Mouse (Mus musculus): ENCODE measurements around the gene Hdhd3. TPM values are rescaled to one million over a fixed set of nuclear protein-coding genes. Genes with fewer than 3 reads are reported as not detected.

Hdhd3 gene
- 9.8 and 14.1 TPM in 2 replicates for polyA plus RNA-seq (2016; fragmentation: Nextera tagmentation; extraction: Ambion mirVana)

DNA sequence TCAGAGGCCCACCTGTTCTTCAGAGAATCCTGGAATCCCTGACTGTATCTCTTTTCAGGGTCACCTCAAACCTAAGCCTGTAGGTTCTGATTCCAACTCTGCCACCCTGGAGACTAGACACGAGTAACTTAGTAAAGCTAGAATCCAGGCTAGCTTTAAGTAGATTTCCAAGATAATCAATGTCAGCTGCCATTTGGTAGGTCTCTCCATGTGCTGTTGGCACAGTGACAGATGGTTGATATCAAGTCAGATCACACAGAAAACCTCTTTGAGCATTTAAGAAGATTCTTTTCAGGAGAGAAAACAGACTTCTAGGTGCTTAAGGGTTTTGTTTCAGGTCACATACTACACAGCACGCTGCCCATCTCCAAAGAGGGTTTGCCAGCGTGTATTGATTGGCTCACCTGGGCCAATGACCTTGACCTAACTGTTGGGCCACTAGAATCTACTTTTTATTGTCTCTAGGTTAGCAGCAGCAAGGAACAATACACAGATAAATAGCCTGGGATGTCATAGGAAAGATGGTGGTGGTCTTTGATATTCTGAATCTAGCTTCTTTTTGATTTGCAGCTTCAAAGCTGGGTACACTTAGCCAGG, at the start of gene Hdhd3:
Hdhd3 (minus strand) TSS at position 94 of the 597 bp plus-strand sequence.
- Histone ChIP-seq H3K27ac (peak within 1 kb of the TSS; percentile 87), H3K4me1 (replicated peaks) (peaks cover 8% of the 10 kb centered on the region), H3K9me3 (no peaks in the 10 kb centered on the region), H3K27me3 (ENCODE audit: insufficient read depth, poor library complexity, severe bottlenecking) (no peaks in the 10 kb centered on the region), H3K36me3 (peaks cover 25% of the 10 kb centered on the region), H3K4me3 (peak within 1 kb of the TSS; percentile 78)
- WGBS = 85% methylated on average over 3 of the region's 3 CpGs
- no peak for DNase-seq (ENCODE audit: low spot score)

DNA sequence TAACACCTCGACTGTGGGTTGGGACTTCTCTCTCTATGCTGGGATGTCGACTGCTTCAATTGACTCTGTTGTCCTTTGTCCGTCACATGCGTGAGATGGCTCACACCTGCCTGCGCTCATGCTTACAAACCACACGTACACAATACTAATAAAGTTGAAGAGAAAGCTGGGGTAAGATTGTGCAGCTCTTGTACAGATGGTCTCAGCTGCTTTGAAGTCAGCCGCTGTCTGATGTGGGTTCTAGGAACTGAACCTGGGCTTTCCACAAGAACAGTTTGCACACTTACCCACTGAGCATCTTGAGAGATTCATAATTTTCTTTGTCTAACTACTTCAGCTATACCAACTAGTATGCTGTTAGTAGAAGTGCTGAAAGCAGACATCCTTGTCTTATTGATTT, 48.7 kb upstream of the Hdhd3 start:
- DNase-seq (ENCODE audit: low spot score) = no peak
- H3K4me1 ChIP-seq (replicated peaks) = no peaks in the 10 kb centered on the region
- no peak overlapping the region for H3K4me3 ChIP-seq
- no peak overlapping the region for H3K27ac ChIP-seq
- no peaks in the 10 kb centered on the region for H3K27me3 ChIP-seq (ENCODE audit: insufficient read depth, poor library complexity, severe bottlenecking)
- no peaks in the 10 kb centered on the region for H3K9me3 ChIP-seq
- 87% methylated on average over 7 of the region's 7 CpGs for WGBS
- H3K36me3 ChIP-seq = no peaks in the 10 kb centered on the region

DNA sequence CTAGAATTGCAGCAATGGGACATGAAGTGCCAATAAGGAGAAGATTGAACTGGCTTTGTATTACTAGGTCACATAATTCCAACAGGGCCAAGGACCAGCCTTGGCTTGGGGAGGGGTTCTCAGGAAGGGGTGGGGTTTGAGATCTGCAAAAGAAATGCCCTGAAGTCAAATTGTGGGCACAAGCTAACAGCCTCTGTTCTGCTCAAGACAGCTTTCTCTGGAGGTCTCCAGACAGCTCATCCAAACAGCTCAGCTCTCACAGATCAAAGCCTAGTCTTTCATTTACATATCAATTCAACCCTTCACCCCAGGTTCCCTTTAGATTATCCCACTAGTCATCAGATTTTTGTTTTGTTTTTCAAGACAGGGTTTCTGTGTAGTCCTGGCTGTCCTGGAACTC, 41.5 kb upstream of the Hdhd3 start:
- H3K9me3 ChIP-seq = no peaks in the 10 kb centered on the region

DNA sequence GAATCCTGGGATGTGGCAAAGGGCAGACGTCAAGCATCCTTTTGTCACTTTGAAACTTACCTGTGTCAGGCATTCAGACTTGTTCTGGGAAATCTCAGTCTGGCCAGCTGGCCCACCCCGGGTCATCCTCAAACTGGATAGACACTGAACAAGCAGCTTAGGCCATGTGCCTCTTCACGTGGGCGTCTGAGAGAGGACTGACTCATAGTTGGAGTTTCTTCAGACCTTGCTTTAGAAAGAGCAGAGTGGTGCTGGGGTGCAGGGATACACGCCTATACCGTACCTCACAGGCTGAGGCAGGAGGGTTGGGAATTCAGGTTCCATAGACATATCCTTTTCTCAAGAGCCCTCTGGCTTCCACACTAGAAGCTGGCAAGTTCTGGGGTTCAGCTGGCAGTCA, 40.5 kb upstream of the Hdhd3 start:
- no peak overlapping the region for H3K27ac ChIP-seq
- no peak overlapping the region for H3K4me3 ChIP-seq
- no peak for DNase-seq (ENCODE audit: low spot score)
- no peaks in the 10 kb centered on the region for H3K27me3 ChIP-seq (ENCODE audit: insufficient read depth, poor library complexity, severe bottlenecking)
- no peaks in the 10 kb centered on the region for H3K4me1 ChIP-seq (replicated peaks)
- no peaks in the 10 kb centered on the region for H3K36me3 ChIP-seq
- 85% methylated on average over 6 of the region's 6 CpGs for WGBS
- no peaks in the 10 kb centered on the region for H3K9me3 ChIP-seq

More for the DNA sequence above, 41.5 kb upstream of the Hdhd3 start:
- no peak overlapping the region for H3K27ac ChIP-seq
- DNase-seq (ENCODE audit: low spot score) = no peak
- no peaks in the 10 kb centered on the region for H3K36me3 ChIP-seq
- H3K4me3 ChIP-seq = no peak overlapping the region
- no peaks in the 10 kb centered on the region for H3K4me1 ChIP-seq (replicated peaks)
- H3K27me3 ChIP-seq (ENCODE audit: insufficient read depth, poor library complexity, severe bottlenecking) = no peaks in the 10 kb centered on the region

DNA sequence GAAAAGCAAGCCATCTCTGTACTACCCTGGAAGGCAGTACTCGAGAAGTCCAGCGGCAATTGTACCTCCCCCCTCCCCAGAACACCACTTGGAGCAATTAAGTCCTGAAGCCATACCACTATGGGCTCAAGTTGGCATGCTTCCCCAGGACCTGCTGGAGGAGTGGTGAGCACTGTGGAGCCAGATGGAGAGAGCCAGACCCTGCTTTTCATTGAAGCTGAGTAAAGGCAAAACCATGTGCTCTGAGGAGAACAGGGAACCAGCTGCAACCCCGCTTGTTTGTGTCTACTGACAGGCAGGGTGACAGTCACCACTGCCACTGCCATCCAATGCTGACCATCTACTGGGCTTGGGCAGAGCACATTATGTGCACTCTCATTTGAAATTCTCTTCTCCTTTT, 38.5 kb upstream of the Hdhd3 start:
- Histone ChIP-seq H3K4me3 (no peak overlapping the region), H3K36me3 (no peaks in the 10 kb centered on the region), H3K27ac (no peak overlapping the region), H3K9me3 (no peaks in the 10 kb centered on the region), H3K27me3 (ENCODE audit: insufficient read depth, poor library complexity, severe bottlenecking) (no peaks in the 10 kb centered on the region), H3K4me1 (replicated peaks) (no peaks in the 10 kb centered on the region)
- 84% methylated on average over 3 of the region's 3 CpGs for whole genome bisulfite sequencing
- no peak for DNase-seq (ENCODE audit: low spot score)

DNA sequence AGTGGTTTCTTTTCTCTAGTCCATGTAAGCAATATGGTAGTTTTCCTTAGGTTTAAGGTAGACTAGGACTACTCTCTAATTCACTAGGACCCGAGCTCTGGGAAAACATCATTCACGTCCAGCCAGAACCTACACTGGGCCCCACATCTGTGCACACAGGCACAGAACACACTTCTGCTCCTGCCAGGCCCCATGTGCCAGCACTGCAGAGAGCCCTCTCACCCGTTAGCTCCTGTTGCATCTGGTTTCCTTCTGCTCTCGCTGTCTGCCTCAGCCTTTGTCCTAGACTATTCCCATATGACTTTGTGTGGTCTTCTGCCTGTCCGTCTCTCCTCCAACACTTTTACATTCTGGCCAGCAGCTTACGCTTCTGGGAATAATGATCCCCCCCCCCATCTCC, 30.5 kb upstream of the Hdhd3 start:
- Histone ChIP-seq H3K4me1 (replicated peaks) (peaks cover 4% of the 10 kb centered on the region; the same call in 1 of the 2 replicates), H3K27me3 (ENCODE audit: insufficient read depth, poor library complexity, severe bottlenecking) (no peaks in the 10 kb centered on the region), H3K9me3 (no peaks in the 10 kb centered on the region), H3K36me3 (no peaks in the 10 kb centered on the region), H3K27ac (no peak overlapping the region), H3K4me3 (no peak overlapping the region)
- 84% methylated on average over 6 of the region's 6 CpGs for WGBS
- no peak for DNase-seq (ENCODE audit: low spot score)

DNA sequence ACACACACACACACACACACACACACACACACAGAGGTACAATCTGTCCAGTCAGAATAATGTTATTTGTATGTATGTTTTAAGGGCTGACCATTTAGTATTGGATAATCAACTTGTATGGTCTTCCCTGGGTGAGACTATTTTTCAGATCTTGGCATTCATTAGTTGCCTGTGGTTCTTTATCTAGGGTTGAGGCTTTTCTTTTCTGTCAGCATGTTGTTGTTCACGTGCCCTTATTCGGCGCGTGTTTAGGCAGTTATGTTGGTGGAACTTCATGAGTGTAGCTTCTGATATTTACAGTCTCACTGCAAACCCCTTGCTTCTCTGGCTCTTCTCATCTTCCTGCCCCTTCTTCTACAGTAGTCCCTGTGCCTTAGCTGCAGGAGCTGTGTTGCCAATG, 24.4 kb upstream of the Hdhd3 start:
- Histone ChIP-seq H3K36me3 (peaks cover 11% of the 10 kb centered on the region), H3K27me3 (ENCODE audit: insufficient read depth, poor library complexity, severe bottlenecking) (no peaks in the 10 kb centered on the region), H3K27ac (no peak overlapping the region), H3K4me3 (no peak overlapping the region), H3K9me3 (no peaks in the 10 kb centered on the region), H3K4me1 (replicated peaks) (peaks cover 19% of the 10 kb centered on the region)
- 86% methylated on average over 4 of the region's 4 CpGs for WGBS
- no peak for DNase-seq (ENCODE audit: low spot score)

DNA sequence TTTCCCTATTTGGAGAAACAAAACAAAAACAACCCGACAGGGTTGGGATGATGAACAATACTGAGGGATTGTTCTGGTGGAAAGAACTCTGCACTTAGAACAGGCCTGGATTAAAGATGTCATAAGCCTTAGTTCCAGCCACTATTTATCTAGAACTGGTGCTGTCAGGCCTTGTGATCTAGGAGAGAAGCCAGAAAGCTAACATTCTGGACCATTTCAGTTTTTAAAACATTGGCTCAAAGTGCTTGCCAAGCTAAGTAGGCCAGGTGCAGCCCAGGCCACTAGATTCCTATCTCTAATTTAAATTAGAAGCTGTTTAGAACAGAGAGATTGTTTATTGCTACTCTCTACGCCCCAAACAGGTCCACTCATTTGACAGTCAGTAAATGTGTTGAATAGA, 23.0 kb upstream of the Hdhd3 start:
- no peak for DNase-seq (ENCODE audit: low spot score)
- H3K9me3 ChIP-seq = no peaks in the 10 kb centered on the region
- peaks cover 17% of the 10 kb centered on the region for H3K36me3 ChIP-seq
- no peak overlapping the region for H3K27ac ChIP-seq
- peaks cover 19% of the 10 kb centered on the region for H3K4me1 ChIP-seq (replicated peaks)
- WGBS = 69% methylated on average over 2 of the region's 2 CpGs
- no peak overlapping the region for H3K4me3 ChIP-seq
- no peaks in the 10 kb centered on the region for H3K27me3 ChIP-seq (ENCODE audit: insufficient read depth, poor library complexity, severe bottlenecking)

DNA sequence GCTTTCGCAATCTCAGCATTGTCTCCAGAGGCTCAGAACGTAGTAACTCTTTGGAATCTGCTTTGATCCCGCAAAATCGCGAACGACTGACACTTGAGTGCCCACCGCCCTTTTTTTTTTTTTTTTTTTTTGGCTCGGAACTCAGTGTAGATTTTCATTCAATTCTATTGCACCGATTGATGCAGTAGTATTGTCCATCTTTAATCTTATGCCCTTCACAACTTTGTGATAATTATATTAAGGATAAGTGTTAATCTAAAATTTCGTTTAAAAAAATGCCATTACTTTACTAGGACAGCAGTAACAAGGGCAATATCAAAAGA, 22.2 kb upstream of the Hdhd3 start:
- DNase-seq (ENCODE audit: low spot score) = no peak
- Histone ChIP-seq H3K27me3 (ENCODE audit: insufficient read depth, poor library complexity, severe bottlenecking) (no peaks in the 10 kb centered on the region), H3K9me3 (no peaks in the 10 kb centered on the region), H3K4me3 (peak overlapping the region; percentile 77), H3K27ac (peak overlapping the region; percentile 96), H3K36me3 (peaks cover 17% of the 10 kb centered on the region), H3K4me1 (replicated peaks) (peaks cover 17% of the 10 kb centered on the region)
- WGBS = 2% methylated on average over 10 of the region's 10 CpGs

DNA sequence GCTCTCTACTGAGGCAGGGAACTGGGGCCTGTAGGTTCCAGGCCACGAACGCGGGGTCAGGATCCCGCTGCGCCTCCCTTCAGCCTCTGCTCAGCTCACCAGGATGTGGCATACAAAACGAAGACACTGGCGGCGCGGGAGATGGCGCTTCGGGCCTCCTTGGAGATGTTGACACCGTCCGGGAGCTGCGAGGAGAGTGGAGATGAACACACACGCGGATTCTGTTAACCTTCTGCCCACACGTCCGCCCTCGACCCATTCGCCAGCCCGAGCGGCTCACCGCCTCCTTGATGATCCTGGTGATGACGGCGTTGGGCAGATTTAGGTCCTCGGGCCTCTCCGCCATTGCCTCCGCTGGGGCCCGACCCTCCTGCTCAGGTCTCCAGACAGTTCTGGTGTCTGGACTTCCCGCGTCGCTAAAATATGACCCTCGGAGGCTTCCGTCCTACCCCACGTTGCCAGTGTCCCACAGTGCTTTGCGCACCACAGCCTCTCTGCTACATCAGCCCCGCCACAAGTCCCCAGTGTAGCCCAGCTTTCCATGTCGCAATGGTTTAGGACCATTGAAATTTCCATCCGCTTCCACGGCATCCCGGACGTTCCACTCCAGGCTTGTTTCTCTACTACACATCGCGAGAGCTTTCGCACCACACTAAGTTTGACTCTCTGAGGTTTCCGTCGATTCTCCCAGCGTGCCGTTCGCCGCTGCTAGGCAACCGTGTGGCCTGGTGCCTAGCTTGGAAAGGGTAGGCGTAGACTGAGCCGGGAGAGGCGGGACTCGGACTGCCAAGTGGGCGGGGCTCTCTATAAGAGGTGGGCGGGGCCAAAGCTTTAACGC, 21.6 kb upstream of the Hdhd3 start, which contains the start of the genes Pole3 and 4933430I17Rik:
Pole3 (minus strand) TSS at position 418 of the 838 bp plus-strand sequence.
4933430I17Rik (plus strand) TSS at position 719 of the 838 bp plus-strand sequence.
- H3K36me3 ChIP-seq = peaks cover 17% of the 10 kb centered on the region
- H3K4me3 ChIP-seq = peak within 1 kb of the TSS; percentile 77
- H3K27ac ChIP-seq = peak within 1 kb of the TSS; percentile 96
- H3K4me1 ChIP-seq (replicated peaks) = peaks cover 19% of the 10 kb centered on the region
- under 1% methylated on average over 59 of the region's 59 CpGs for WGBS
- H3K9me3 ChIP-seq = no peaks in the 10 kb centered on the region
- H3K27me3 ChIP-seq (ENCODE audit: insufficient read depth, poor library complexity, severe bottlenecking) = no peaks in the 10 kb centered on the region
- peak; percentile 98 for DNase-seq (ENCODE audit: low spot score)

DNA sequence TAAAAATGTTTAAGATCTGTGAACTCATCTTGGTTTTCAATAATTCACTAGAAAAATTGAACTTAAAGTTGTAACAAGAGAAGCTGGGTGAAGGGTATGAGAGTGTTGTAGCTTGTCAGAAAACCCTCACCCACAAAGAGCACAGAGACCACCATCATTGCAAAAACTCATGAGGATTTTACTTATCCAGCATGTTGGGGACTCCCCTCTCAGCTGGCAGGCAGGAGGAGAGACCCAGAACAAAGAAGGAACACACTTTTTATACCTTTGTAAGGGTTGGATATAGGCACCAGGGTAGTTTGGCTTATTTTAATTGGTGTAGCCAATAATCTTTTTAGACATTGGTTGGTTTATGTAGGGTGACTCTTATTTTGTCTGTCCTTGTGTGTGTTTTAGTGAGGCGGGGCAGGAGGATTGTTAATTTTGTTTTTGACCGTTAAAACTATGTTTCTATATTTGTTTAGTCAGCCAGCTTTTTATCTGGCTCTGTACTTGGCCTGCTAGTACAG, 17.7 kb upstream of the Hdhd3 start:
- Histone ChIP-seq H3K27me3 (ENCODE audit: insufficient read depth, poor library complexity, severe bottlenecking) (no peaks in the 10 kb centered on the region), H3K27ac (no peak overlapping the region), H3K4me3 (no peak overlapping the region), H3K36me3 (peaks cover 17% of the 10 kb centered on the region), H3K4me1 (replicated peaks) (peaks cover 47% of the 10 kb centered on the region), H3K9me3 (no peaks in the 10 kb centered on the region)
- DNase-seq (ENCODE audit: low spot score) = no peak
- WGBS = 90% methylated on average over 2 of the region's 2 CpGs

DNA sequence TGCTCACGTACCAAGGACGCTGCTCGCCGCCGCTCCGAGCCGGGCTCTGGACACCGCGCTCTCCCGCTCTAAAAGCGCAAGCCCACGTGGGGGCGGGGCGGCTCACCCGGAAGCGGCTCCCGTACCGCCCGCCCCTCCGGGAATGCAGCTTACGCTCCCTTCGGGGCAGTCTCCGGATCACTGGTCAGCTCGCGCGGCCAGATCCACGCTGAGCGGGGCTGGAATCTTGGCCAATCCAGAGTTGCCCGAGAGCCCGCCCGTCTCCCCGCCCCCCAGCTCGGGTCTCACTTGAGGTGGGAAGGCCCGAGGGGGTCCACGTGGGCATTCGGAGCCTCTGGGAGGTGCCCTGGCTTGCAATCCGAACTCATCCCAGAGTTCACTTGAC, 16.6 kb upstream of the Hdhd3 start, which contains the start of gene Alad:
Alad (minus strand) TSS at position 70 of the 385 bp plus-strand sequence.
- no peaks in the 10 kb centered on the region for H3K9me3 ChIP-seq
- peaks cover 17% of the 10 kb centered on the region for H3K36me3 ChIP-seq
- H3K4me3 ChIP-seq = peak within 1 kb of the TSS; percentile 77
- WGBS = under 1% methylated on average over 37 of the region's 37 CpGs
- H3K27me3 ChIP-seq (ENCODE audit: insufficient read depth, poor library complexity, severe bottlenecking) = no peaks in the 10 kb centered on the region
- peak; percentile 88 for DNase-seq (ENCODE audit: low spot score)
- peak within 1 kb of the TSS; percentile 92 for H3K27ac ChIP-seq
- peaks cover 55% of the 10 kb centered on the region for H3K4me1 ChIP-seq (replicated peaks)
